Mouse (Mus musculus) thymus, adult 2 months (tissue): ENCODE measurements around the gene Mfsd12. TPM values are rescaled to one million over a fixed set of nuclear protein-coding genes. Genes with fewer than 3 reads are reported as not detected.

Experiments
- DNase-seq: peaks from one replicate; pipeline ENCODE4 v3.0.0; 2021
- H3K27ac ChIP-seq: fragments of 200-500 bp; 2 replicates; pipeline ENCODE4 v1.5.1; 2012; ENCODE audit warnings: low read length, control low read depth; ENCODE audit not compliant: control insufficient read depth, insufficient read depth
- H3K27me3 ChIP-seq: fragments of 200-500 bp; 2 replicates; pipeline ENCODE4 v1.6.1; 2012; ENCODE audit warnings: mild to moderate bottlenecking, low read length, moderate library complexity, mixed read lengths; ENCODE audit not compliant: control insufficient read depth, insufficient read depth
- H3K36me3 ChIP-seq: fragments of 200-500 bp; 2 replicates; pipeline ENCODE4 v1.6.1; 2012; ENCODE audit warnings: mild to moderate bottlenecking, low read length, moderate library complexity; ENCODE audit not compliant: control insufficient read depth, insufficient read depth
- H3K4me1 ChIP-seq: fragments of 200-500 bp; replicated peaks from 2 replicates; pipeline ENCODE4 v1.6.1; 2012; ENCODE audit warnings: low read length; ENCODE audit not compliant: control insufficient read depth, insufficient read depth
- H3K4me3 ChIP-seq: fragments of 200-500 bp; 2 replicates; pipeline ENCODE4 v1.5.1; 2012; ENCODE audit warnings: mild to moderate bottlenecking, low read length, control low read depth, moderate library complexity; ENCODE audit not compliant: control insufficient read depth, insufficient read depth
- CTCF ChIP-seq: fragments of 200-500 bp; IDR thresholded peaks from 2 replicates; pipeline ENCODE4 v1.5.1; 2012; ENCODE audit warnings: mild to moderate bottlenecking, control low read depth, low read length, moderate library complexity, borderline replicate concordance; ENCODE audit not compliant: control insufficient read depth, poor library complexity, insufficient read depth; ENCODE audit errors: extremely low read depth
- POLR2A ChIP-seq: fragments of 200-500 bp; IDR thresholded peaks from 2 replicates; pipeline ENCODE4 v1.6.1; 2012; ENCODE audit warnings: mild to moderate bottlenecking, low read length, control low read depth, moderate library complexity; ENCODE audit not compliant: control insufficient read depth, poor library complexity, insufficient read depth; ENCODE audit errors: extremely low read depth
- WGBS: fragments of 180-500 bp; shearing (Covaris S2); methylation state at CpG from one replicate; pipeline ENCODE4 v1.1.7; 2018; 5-methylcytosine and 5-hydroxymethylcytosine counted together
- polyA plus RNA-seq: library from polyadenylated mRNA; depleted of rRNA; stranded (reverse); fragments of >200 nt; gene quantifications from 2 replicates; pipeline ENCODE4 v1.2.3, GENCODE M21; 2012

Gene Mfsd12
- polyA plus RNA-seq, 1 experiment: 65.3 TPM

GRCm38 (mm10) chr10:81360721-81361120 is 3.4 kb downstream of the Mfsd12 start:
- WGBS: 88% methylated on average over 8 of the region's 8 CpGs
- DNase-seq: no peak
- no peaks in the 10 kb centered on the region for H3K27me3 ChIP-seq
- H3K4me3 ChIP-seq: no peak overlapping the region
- TF ChIP-seq CTCF (no peak), POLR2A (no peak)
- H3K36me3 ChIP-seq: no peaks in the 10 kb centered on the region
- H3K27ac ChIP-seq: no peak overlapping the region
- H3K4me1 ChIP-seq: peaks cover 28% of the 10 kb centered on the region

- Histone ChIP-seq H3K27me3 (no peaks in the 10 kb centered on the region), H3K4me1 (peaks cover 17% of the 10 kb centered on the region), H3K27ac (no peak overlapping the region), H3K4me3 (no peak overlapping the region), H3K36me3 (peaks cover 9% of the 10 kb centered on the region)
- WGBS: 98% methylated on average over 12 of the region's 12 CpGs
- TF ChIP-seq CTCF (no peak), POLR2A (no peak)
- no peak for DNase-seq
These were observed 5.2 kb downstream of the Mfsd12 start for GRCm38 (mm10) chr10:81362336-81362949.

GRCm38 (mm10) chr10:81363436-81364346 is 6.4 kb downstream of the Mfsd12 start:
- no peak for DNase-seq
- peaks cover 19% of the 10 kb centered on the region for H3K36me3 ChIP-seq
- H3K4me3 ChIP-seq: no peak overlapping the region
- no peak overlapping the region for H3K27ac ChIP-seq
- peaks cover 6% of the 10 kb centered on the region for H3K4me1 ChIP-seq
- 94% methylated on average over 54 of the region's 54 CpGs for WGBS
- no peaks in the 10 kb centered on the region for H3K27me3 ChIP-seq
- TF ChIP-seq CTCF (no peak), POLR2A (no peak)

GRCm38 (mm10) chr10:81364666-81365065 is 7.4 kb downstream of the Mfsd12 start:
- WGBS: 95% methylated on average over 28 of the region's 28 CpGs
- Histone ChIP-seq H3K27ac (no peak overlapping the region), H3K4me1 (no peaks in the 10 kb centered on the region), H3K36me3 (peaks cover 24% of the 10 kb centered on the region), H3K27me3 (no peaks in the 10 kb centered on the region), H3K4me3 (no peak overlapping the region)
- no peak for TF ChIP-seq POLR2A
- DNase-seq: no peak

GRCm38 (mm10) chr10:81365073-81365472 is 7.8 kb downstream of the Mfsd12 start:
- TF ChIP-seq CTCF: no peak
- TF ChIP-seq POLR2A: no peak
- H3K27ac ChIP-seq: no peak overlapping the region
- no peak overlapping the region for H3K4me3 ChIP-seq
- H3K36me3 ChIP-seq: peaks cover 28% of the 10 kb centered on the region
- no peaks in the 10 kb centered on the region for H3K27me3 ChIP-seq
- no peak for DNase-seq
- no peaks in the 10 kb centered on the region for H3K4me1 ChIP-seq
- 75% methylated on average over 4 of the region's 4 CpGs for WGBS

- no peaks in the 10 kb centered on the region for H3K27me3 ChIP-seq
These were observed 8.6 kb downstream of the Mfsd12 start, which contains the start of gene 4930404N11Rik for GRCm38 (mm10) chr10:81365672-81366476. TSS of gene 4930404N11Rik (minus strand) at chr10:81365816.

More at GRCm38 (mm10) chr10:81365672-81366476, 8.6 kb downstream of the Mfsd12 start, which contains the start of gene 4930404N11Rik:
- TF ChIP-seq CTCF: no peak
- TF ChIP-seq POLR2A: no peak
- Histone ChIP-seq H3K4me3 (no peak within 1 kb of the TSS), H3K4me1 (no peaks in the 10 kb centered on the region), H3K36me3 (peaks cover 35% of the 10 kb centered on the region), H3K27ac (no peak within 1 kb of the TSS)
- no peak for DNase-seq
- 71% methylated on average over 12 of the region's 12 CpGs for WGBS
